Mouse (Mus musculus) spleen, adult 2 months (tissue): ENCODE measurements around the gene Usp4. TPM values are rescaled to one million over a fixed set of nuclear protein-coding genes. Genes with fewer than 3 reads are reported as not detected.

Experiments used
- DNase-seq, 2 experiments: peaks; one replicate each; pipeline versions ENCODE4 v3.0.0 to v3.0.0-alpha.2; 2012 to 2021; ENCODE audit warnings: low spot score in 2 of 2, low read depth in 1 of 2
- H3K27ac ChIP-seq: fragments of 200-500 bp; 2 replicates; pipeline ENCODE4 v1.5.1; 2012; ENCODE audit warnings: low read length, inconsistent platforms; ENCODE audit not compliant: insufficient read depth
- H3K27me3 ChIP-seq: fragments of 200-500 bp; 2 replicates; pipeline ENCODE4 v1.6.1; 2012; ENCODE audit warnings: mild to moderate bottlenecking, moderate library complexity, low read length, inconsistent platforms; ENCODE audit not compliant: control insufficient read depth, insufficient read depth
- H3K36me3 ChIP-seq: fragments of 200-500 bp; 2 replicates; pipeline ENCODE4 v1.6.1; 2012; ENCODE audit warnings: mild to moderate bottlenecking, low read length, inconsistent platforms; ENCODE audit not compliant: control insufficient read depth, insufficient read depth
- H3K4me1 ChIP-seq: fragments of 200-500 bp; 2 replicates; pipeline ENCODE4 v1.6.1; 2011; ENCODE audit warnings: inconsistent platforms; ENCODE audit not compliant: control insufficient read depth, insufficient read depth, insufficient read length
- H3K4me3 ChIP-seq: fragments of 200-500 bp; 2 replicates; pipeline ENCODE4 v1.5.1; 2011; ENCODE audit warnings: mild to moderate bottlenecking, inconsistent platforms; ENCODE audit not compliant: insufficient read depth, insufficient read length; ENCODE audit errors: extremely low read depth
- CTCF ChIP-seq: fragments of 200-500 bp; IDR thresholded peaks from 2 replicates; pipeline ENCODE4 v1.5.1; 2011; ENCODE audit warnings: mild to moderate bottlenecking, inconsistent platforms; ENCODE audit not compliant: insufficient read depth, insufficient read length, insufficient replicate concordance; ENCODE audit errors: extremely low read depth
- POLR2A ChIP-seq: fragments of 200-500 bp; IDR thresholded peaks from 2 replicates; pipeline ENCODE4 v1.6.1; 2011; ENCODE audit warnings: low read depth, low read length, inconsistent platforms
- WGBS: fragments of 180-500 bp; shearing (Covaris S2); methylation state at CpG from one replicate; pipeline ENCODE4 v1.1.7; 2018; 5-methylcytosine and 5-hydroxymethylcytosine counted together
- polyA plus RNA-seq: library from polyadenylated mRNA; depleted of rRNA; stranded (reverse); fragments of >200 nt; gene quantifications from 2 replicates; pipeline ENCODE4 v1.2.3, GENCODE M21; 2012; rRNA removed

Usp4 gene
- polyA plus RNA-seq, result 63.2 and 68.6 TPM in 2 replicates

- Histone ChIP-seq H3K4me3 (peak within 1 kb of the TSS; percentile 100), H3K27ac (peak within 1 kb of the TSS; percentile 98), H3K27me3 (no peaks in the 10 kb centered on the region), H3K36me3 (peaks cover 19% of the 10 kb centered on the region), H3K4me1 (peaks cover 15% of the 10 kb centered on the region)
- DNase-seq, result peak; percentile 74 to 84
- TF ChIP-seq CTCF (no peak), POLR2A (peak; percentile 68)
- under 1% methylated on average over 73 of the region's 75 CpGs for WGBS
Measured at GRCm38 (mm10) chr9:108347540-108348289, at the start of gene Usp4. Usp4 (plus strand) TSS chr9:108347853.

- no peak for TF ChIP-seq CTCF
- 93% methylated on average over 3 of the region's 3 CpGs for WGBS
- no peaks in the 10 kb centered on the region for H3K27me3 ChIP-seq
- H3K4me3 ChIP-seq, result no peak overlapping the region
- no peak for DNase-seq
- peaks cover 7% of the 10 kb centered on the region for H3K36me3 ChIP-seq
- H3K27ac ChIP-seq, result no peak overlapping the region
- H3K4me1 ChIP-seq, result no peaks in the 10 kb centered on the region; the same call in 1 of the 2 replicates
Measured at GRCm38 (mm10) chr9:108301853-108302252, 45.8 kb upstream of the Usp4 start.

GRCm38 (mm10) chr9:108304716-108305115, 42.9 kb upstream of the Usp4 start:
- Histone ChIP-seq H3K36me3 (peaks cover 7% of the 10 kb centered on the region), H3K4me1 (peaks cover 2% of the 10 kb centered on the region; the same call in 1 of the 2 replicates), H3K27ac (no peak overlapping the region), H3K4me3 (no peak overlapping the region), H3K27me3 (no peaks in the 10 kb centered on the region)
- no peak for DNase-seq
- no peak for TF ChIP-seq POLR2A
- 87% methylated on average over 4 of the region's 4 CpGs for WGBS

GRCm38 (mm10) chr9:108305170-108305569, 42.5 kb upstream of the Usp4 start:
- H3K27me3 ChIP-seq, result no peaks in the 10 kb centered on the region
- no peak for TF ChIP-seq CTCF
- TF ChIP-seq POLR2A, result no peak
- H3K27ac ChIP-seq, result peak overlapping the region; percentile 91
- 0% methylated on average over 1 of the region's 1 CpGs for WGBS
- peak overlapping the region; percentile 89; the same call in 1 of the 2 replicates for H3K4me3 ChIP-seq
- H3K4me1 ChIP-seq, result peaks cover 2% of the 10 kb centered on the region; the same call in 1 of the 2 replicates
- DNase-seq, result peak in 1 of 2 experiments; percentile 11
- peaks cover 7% of the 10 kb centered on the region for H3K36me3 ChIP-seq

- H3K27me3 ChIP-seq, result no peaks in the 10 kb centered on the region
- TF ChIP-seq POLR2A (peak; percentile 93), CTCF (no peak)
- under 1% methylated on average over 81 of the region's 81 CpGs for WGBS
- H3K4me3 ChIP-seq, result peak within 1 kb of the TSS; percentile 93
- H3K36me3 ChIP-seq, result peaks cover 8% of the 10 kb centered on the region
- H3K4me1 ChIP-seq, result peaks cover 3% of the 10 kb centered on the region; the same call in 1 of the 2 replicates
- H3K27ac ChIP-seq, result peak within 1 kb of the TSS; percentile 100
- peak; percentile 97 to 100 for DNase-seq
Measured at GRCm38 (mm10) chr9:108305629-108306520, 41.8 kb upstream of the Usp4 start, which contains the start of the genes Rhoa and Tcta. Rhoa (plus strand) TSS chr9:108306129. Tcta (minus strand) TSS chr9:108306160.

- H3K4me1 ChIP-seq, result peaks cover 7% of the 10 kb centered on the region; the same call in 1 of the 2 replicates
- H3K27ac ChIP-seq, result peak overlapping the region; percentile 100
- DNase-seq, result peak; percentile 68 to 87
- whole genome bisulfite sequencing, result under 1% methylated on average over 44 of the region's 51 CpGs
- peak overlapping the region; percentile 93 for H3K4me3 ChIP-seq
- H3K36me3 ChIP-seq, result peaks cover 8% of the 10 kb centered on the region
- no peak; the same call in 1 of the 2 replicates for TF ChIP-seq POLR2A
- no peak for TF ChIP-seq CTCF
- no peaks in the 10 kb centered on the region for H3K27me3 ChIP-seq
Measured at GRCm38 (mm10) chr9:108306571-108306980, 41.1 kb upstream of the Usp4 start.
